Mouse (Mus musculus) left cerebral cortex, postnatal 25 days (tissue): ENCODE measurements around the gene Gm38394. TPM values are rescaled to one million over a fixed set of nuclear protein-coding genes. Genes with fewer than 3 reads are reported as not detected.
"Not testable (repeated sequence)": the region's sequence is repeated elsewhere in the genome, so short reads cannot be mapped to it uniquely, and the experiment has no call there.

Source experiments
- DNase-seq, 2 experiments: peaks; one replicate each; pipeline ENCODE4 v3.0.0; 2022; ENCODE audit warnings: low spot score in 2 of 2, mixed read lengths in 1 of 2
- intact Hi-C: fragments of 180-260 bp; cut with DNase I; formaldehyde crosslinking; loops from one replicate; pipeline ENCODE4 v1.15.1; 2025
- total RNA-seq, 2 experiments: library from RNA; stranded (reverse); gene quantifications; 2 replicates each; pipeline ENCODE4 v1.2.3; 2021

Gm38394 gene
- 10 to 100 TPM; 21.6 to 32.3 TPM for total RNA-seq

DNA sequence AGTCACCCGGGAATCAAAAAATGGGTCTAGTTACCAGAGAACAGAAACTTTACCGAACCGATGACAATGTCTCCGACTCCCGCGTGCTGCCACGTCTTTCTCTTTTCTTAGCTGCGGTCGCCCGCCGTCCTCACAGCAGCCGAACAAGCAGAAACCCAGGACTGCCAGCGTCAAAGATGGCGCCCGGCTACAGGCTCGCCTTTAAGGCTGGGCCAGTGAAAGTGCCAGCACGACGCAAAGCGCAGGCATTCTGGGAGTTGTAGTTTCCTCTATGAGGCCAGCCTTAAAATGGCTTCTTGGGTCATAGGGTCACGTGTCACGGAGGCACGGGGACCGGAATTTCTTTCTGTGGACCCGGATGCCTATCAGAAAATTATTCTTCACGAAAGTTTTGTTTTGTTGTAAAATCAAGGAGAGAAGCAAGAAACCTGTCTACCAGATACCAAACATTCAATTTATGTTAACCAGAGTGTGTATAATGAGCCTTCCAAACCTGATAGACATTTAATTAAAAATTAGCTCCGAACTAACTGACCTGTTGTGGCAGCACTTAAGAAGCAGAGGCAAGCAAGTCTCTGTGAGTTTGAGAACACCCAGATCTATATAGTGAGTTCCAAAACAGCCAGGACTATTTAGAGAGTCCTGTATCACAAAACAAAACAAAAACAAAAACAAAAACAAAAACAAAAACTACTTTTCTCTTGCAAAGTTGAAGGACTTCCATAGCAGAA is at the start of gene Gm38394:
TSS of gene Gm38394 (minus strand) at position 116 of the 731 bp plus-strand sequence.
- peak; percentile 95 to 96 for DNase-seq
- intact Hi-C loops, result loop anchor here (5.0 kb wide), 1 partner anchor 246 kb away; the partner anchor contains the start of gene Optc

DNA sequence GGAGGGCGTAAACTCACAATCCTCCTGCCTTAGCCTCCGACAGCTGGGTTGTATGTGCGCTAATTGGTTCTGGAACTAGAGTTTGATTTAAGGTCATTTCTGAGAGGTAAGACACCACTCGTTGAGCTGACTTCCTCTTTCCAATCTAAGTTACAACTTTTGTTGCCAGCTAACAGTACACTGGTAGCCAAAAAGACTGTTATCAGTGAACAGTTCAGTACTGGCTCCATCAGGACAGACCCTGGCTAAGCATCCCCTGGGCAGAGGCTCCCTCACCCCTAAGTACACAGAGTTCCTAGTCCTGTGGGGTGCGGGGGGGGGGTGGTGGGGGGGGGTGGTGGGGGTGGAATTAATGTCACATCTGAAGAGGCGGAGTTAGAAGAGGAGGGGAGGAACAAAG is 49.8 kb upstream of the Gm38394 start:
- DNase-seq, result no peak
- intact Hi-C loops, result no loop called here

DNA sequence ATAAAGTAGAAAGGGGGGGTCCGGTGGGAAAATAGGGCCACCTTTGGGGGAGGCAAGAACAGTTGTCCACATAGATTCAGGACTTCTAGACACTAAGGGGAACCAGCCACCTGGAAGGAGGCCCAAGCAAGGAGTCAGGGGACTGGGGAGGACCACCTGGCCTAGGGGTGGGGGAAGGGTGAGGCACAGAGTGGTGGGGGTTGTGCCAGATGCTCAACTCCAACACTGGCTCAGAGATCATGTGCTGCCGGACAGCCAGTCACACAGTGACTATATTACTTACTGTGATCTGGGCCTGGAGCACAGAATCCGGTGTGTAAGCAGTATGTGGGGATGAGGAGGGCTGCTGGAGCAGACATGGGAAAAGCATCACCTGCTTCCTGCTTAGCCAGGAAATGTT is 48.2 kb upstream of the Gm38394 start:
- intact Hi-C loops, result no loop called here

DNA sequence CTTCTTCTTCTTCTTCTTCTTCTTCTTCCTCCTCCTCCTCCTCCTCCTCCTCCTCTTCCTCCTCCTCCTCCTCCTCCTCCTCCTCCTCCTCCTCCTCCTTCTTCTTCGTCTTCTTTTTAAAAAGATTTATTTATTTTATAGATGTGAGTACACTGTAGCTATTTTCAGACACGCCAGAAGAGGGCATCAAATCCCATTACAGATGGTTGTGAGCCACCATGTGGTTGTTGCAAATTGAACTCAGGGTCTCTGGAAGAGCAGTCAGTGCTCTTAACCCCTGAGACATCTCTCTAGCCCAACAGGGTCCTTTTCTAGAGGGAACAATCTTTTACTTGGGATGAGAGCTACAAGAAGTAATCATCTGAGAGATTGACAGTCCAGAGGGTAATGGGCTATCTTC is 40.7 kb upstream of the Gm38394 start:
- intact Hi-C loops, result not testable (repeated sequence)
- peak in 1 of 2 experiments; percentile 31 for DNase-seq

More for the DNA sequence above, 48.2 kb upstream of the Gm38394 start:
- no peak for DNase-seq

DNA sequence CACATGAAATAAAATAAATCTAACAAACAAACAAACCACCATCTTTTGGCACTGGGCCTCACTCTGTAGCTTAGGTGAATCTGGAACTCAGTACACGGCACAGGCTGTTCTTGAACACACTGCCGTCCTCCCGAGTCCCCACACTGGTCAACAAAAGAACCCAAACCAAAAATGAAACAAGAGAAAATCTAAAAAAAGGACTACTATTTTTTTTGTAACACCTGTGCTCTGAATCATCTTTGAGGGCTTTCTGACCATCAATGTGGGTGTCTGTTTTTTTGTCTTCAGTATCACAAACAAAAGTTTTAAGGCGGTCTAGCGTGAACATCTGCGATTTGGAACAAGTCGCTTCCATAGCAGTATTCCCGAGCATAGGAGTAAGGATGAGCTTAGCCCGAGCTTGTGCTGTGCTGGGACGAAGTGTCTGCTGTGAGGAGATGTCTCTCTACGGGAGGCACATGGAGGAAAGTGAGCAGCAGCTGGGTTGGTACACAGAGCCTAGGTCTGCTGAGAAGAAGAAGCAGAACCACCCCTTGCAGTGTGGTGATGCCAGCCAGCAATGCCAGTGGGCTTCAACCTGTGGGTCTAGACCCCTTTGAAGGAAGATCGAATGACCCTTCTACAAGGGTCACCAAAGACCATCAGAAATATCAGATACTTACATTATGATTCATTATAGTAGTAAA is 37.0 kb upstream of the Gm38394 start:
- intact Hi-C loops, result no loop called here
- no peak for DNase-seq

DNA sequence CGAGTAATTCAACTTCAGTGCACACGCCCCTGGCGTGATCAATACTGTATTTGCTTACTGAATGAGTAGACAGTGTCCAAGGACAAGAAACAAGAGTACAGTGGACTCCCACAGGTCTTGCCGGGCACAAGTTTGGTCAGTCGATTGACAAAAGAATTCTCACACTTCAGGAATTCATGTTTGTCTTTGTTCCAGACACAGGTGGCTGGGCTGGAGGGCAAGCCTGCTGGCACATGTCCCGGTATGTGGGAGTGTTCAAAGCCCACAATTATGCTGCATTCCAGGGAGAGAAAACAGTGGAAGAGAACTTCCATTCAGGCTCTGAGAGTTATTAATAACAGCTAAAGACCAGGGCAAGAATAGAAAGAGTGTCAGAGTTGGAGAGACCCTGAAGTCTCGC is 34.8 kb upstream of the Gm38394 start:
- DNase-seq, result peak in 1 of 2 experiments; percentile 14
- intact Hi-C loops, result no loop called here

DNA sequence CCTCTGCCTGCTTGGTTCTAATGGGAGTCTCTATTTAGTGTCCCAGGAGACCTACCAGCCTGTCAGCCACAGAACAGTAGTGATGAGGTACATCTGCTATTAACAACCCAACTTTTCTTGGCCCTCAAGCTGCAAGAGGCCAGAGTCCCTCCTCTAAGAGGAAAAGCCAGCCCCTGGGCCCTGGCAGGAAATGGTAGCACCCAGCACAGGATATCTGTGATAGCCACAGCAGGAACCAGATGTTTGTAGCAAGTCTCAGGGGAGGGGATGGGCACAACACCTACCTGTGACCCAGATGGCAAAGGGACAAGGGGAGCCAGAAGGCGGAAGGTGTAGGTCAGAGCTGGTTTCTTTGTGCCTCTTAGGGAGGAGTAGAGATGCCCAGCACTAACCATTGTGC is 33.8 kb upstream of the Gm38394 start:
- intact Hi-C loops, result no loop called here
- DNase-seq, result no peak

DNA sequence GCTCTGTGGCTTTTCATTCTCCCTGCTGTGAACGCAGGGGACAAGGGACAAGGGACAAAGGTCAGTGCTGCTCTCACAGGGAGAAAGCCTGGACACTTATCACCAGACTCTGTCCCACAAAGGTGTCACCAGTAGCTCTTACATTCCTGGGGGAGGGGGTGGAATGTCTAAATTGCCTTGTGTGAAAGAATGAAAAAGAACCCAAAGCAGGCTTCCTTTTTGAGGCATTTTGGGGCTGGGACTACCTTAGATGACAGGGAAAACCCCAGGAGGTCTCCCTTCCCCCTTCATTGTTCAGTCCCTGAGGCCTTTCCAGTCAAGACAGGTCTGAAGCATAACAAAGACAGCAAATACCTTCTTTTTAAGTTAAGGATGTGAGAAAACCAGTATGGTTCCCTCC is 33.2 kb upstream of the Gm38394 start:
- no peak for DNase-seq
- intact Hi-C loops, result no loop called here

DNA sequence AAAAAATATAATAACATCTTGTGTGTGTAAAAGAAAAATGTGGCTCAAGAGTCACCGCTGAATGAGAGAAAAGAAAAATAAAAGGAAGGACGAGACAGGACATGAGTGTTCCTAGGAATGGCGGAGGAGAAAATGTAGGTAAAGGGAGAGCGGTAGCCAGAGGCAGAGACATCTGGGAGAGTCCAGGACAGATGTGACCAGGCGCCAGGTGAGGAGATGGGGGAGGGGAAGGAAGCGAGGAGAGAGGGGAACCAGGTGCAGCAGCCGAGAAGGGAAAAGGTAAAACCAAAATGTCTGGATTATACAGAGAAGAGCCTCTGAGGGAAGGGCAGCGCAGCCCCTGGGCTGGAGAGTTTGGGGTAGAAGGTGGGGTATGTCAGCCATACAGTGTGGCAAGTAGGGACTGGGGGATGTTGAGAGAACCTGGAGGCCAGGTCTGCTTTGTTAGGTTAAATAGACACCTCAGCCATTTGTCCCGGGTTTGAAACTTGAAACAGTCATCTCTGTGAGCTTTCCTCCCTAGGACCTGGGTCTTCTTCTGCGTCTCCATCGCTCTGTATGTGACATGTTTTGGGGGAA is 32.5 kb upstream of the Gm38394 start:
- intact Hi-C loops, result no loop called here
- DNase-seq, result no peak

DNA sequence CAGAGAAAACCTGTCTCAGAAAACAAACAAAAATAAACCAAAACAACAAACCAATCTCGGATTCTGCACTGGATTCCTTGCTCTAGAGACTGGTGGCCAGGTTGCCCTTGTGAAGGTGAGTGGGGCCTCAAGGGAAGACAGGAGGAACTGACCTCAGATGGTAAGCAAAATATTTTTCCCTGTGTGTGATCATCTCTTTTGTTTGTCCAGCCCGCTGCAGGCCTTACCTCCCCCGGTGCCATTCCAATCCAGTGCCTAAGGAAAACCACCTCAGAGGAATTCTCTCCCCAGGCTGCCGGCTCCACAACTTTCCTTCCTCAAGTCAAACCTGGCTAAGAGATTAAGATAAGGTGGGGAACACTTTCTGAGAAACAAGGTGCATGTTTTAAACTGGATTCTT is 31.1 kb upstream of the Gm38394 start:
- DNase-seq, result no peak
- intact Hi-C loops, result no loop called here

DNA sequence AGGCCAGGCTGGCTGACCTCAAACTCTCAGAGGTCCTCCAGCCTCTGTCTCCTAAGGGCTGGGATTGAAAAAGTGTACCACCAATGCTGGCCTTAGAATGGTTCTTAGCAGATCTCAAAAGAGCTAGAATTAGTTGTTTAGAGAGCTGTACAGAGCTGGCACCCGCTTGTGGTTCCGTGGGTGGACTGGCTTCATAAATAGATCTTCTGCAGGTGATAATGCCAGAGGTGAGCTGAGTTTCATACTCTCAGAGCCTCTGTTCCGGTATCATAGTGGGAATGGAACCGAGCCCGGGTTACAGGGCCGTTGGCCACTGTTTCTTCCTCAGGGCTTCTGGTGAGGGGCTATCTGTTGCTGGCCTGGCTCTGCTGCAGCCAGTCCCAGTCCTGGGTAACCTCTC is 29.9 kb upstream of the Gm38394 start:
- DNase-seq, result no peak
- intact Hi-C loops, result no loop called here

DNA sequence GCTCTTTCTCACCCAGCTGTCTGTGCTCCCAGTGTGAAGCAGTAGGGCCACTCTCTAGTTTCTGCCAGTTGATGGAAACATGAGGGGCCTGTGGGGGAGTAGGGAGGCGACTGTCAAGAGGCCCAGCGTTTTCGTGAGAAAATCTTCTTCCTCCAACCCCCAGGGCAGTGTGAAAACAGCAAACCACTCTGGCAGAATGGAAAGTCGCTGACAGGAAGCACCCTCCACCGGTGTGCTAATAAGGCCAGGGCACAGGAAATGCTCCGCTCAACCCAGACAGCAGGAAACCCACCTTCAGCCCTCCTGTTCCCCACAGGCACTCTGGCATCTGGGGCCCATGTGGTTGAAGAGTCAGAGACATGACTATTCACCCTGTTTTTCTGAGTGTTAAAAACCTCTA is 28.8 kb upstream of the Gm38394 start, which contains the start of gene Lax1:
TSS of gene Lax1 (minus strand) at position 212 of the 400 bp plus-strand sequence.
- intact Hi-C loops, result no loop called here

DNA sequence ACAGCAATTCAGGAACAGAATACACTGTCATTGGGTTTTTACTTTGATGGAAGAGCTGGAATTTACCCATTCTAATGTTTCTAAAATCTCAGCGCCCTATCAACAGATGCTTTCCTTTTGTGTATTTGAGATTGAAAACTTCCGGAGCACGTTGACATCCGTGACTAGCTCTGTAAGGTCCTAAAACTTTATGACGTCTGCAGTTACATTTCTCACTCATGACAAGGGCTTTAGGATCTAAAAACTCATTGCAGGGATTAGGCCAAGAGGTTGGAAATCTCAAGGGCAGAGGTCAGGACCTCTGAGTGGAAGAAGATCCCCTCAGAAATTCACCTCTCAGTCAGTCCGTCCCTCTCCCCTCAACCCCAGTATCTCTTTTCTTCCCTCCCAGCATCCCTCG is 27.2 kb upstream of the Gm38394 start:
- DNase-seq, result no peak
- intact Hi-C loops, result no loop called here

More for the DNA sequence above, 28.8 kb upstream of the Gm38394 start, which contains the start of gene Lax1:
- DNase-seq, result no peak

DNA sequence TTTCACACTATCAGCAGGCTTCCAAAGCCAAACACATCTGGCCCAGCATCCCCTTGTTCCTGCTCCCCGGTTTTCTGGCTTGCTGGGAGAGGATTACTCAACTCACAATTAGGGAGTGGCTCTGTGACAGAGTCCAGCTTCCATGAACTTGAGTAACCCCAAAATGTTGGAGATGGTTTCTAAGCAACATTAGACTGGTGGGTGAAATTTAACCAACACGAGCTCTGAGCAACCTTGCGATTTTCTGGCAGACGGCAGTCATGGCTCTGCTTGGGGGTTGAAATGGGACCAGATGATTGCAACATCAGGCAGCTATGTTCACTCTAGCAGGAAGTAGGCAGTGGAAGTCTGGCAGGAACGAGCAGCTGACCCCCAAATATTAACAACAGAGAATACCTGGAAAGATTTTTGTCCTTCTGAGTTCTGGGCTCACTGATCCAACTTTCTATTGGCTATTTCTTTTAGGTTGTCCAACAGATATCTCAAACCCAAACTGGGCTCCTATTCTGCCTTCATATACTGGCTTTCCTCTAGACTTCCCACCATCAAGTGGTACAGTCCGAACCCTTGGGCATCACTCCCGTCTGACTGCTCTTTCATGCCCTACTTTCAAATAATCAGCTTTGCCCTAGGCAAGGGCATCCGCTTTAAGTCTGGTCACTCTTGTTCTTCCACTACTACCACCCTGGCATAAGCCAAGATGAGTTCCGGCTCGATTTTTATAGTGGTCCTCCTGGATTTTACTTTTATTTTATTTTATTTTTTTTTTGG is 24.8 kb upstream of the Gm38394 start:
- DNase-seq, result peak in 1 of 2 experiments; percentile 19
- intact Hi-C loops, result no loop called here

DNA sequence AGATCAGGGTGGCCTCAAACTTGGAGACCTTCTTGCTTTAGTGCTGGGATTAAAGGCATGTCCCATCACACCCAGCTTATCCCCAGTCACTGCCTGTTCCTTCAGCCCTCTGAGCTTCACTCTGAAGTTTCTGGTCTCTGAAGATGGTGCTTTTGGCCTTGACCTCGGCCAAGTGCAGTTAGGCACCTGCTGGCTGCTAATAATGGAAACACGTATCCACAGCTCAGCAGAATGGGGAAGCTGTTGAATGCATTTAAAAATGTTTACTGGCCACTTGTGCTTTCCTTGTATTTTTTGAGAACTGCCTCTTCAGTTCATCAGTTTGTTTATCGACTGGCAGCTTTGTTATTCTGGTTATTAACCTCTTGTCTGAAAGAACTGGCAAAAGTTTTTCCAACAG is 10.7 kb upstream of the Gm38394 start:
- no peak for DNase-seq
- intact Hi-C loops, result no loop called here

DNA sequence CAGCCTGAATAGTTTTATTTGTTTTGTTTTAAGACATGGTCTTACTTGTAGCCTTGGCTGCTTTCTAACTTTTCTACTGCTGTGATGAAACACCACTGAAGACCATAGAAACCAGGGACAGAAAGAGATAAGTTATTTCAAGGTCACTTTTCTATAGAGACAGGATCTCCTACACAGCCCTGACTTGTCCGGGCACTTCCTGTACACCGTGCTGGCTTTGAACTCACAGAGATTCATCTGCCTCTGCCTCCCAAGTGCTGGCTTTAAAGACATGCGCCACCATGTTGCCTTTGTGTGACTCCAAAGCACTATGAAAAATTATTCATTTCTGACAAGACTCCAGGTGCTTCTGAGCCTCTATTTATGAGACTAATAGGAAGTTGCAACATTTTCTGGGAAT is 10.1 kb upstream of the Gm38394 start:
- intact Hi-C loops, result no loop called here
- DNase-seq, result no peak

DNA sequence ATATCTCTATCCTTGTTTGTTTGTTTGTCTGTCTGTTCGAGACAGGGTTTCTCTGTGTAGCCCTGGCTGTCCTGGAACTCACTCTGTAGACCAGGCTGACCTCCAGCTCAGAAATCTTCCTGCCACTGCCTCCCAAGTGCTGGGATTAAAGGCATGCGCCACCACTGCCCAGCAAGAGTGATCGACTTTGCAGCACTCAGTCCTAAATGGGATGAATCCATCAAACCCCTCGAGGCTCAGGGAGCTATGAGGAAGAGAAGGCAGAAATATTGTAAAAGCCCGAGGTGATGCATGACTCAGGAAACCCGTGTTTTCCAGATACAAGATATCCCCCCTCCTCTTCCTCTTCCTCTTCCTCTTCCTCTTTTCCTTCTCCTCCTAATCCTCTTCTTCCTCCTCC is 9.7 kb upstream of the Gm38394 start:
- no peak for DNase-seq
- intact Hi-C loops, result no loop called here

DNA sequence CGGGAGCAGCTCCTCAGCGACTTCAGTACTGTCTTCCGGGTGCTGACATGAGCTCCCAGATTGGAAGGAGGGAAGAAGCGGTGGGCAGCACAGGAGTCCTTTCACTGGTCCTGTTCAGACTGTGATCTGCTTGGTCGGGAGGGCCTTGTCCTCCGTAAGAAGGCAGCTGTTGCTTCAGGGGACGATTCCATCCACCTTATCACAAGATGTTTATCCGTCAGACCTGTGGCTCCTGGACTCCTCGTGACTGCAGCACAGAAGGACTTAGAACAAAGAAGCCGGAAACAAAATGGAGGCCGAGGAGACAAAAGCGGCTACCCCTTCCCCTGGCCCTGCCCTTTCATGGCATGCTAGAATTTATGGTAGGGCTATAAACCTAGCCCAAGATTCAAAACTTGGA is 9.1 kb upstream of the Gm38394 start:
- intact Hi-C loops, result no loop called here
- DNase-seq, result no peak

DNA sequence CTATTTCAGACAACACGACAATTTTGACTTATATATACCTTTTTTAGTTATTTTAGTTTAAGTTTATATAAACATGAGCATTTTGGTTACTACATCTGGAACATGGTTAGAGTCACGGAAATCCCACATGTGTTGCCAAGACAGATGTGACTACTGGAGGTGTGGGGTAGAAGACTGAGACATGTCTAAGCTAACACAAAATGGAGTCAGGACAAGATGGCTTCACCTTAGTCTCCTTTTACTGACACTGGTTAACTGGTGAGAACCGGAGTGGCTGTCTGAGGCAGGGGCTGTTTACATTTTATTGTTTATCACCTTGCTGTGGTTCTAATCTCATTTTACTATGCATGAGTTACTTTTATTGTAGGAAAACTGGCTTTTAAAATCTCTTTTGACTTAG is 7.5 kb upstream of the Gm38394 start:
- intact Hi-C loops, result no loop called here
- no peak for DNase-seq

DNA sequence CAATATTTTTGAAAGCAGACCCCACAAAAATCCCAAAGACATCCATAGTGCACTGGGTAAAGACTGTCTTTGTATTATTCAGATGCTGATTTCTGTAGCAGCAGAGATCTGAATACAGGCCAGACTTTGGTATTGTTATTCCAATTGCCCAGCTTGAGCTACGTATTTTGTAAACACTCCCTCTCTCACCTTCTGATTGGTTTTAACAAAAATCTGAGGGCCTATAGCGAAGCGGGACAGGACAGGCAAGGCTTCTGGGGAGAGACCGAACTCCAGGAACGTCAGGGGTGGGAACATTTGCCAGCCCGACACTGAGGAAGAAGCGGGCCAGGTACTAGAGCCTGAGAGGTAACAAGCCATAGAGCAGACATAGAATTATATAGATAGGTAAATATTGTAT is 6.6 kb upstream of the Gm38394 start:
- DNase-seq, result no peak
- intact Hi-C loops, result no loop called here
